Mouse (Mus musculus): ENCODE results near the gene Fem1b. TPM values are rescaled to one million over a fixed set of nuclear protein-coding genes. Genes with fewer than 3 reads are reported as not detected.
A peak's percentile ranks its signal among the peaks of the same experiment; 100 is the strongest.

The Fem1b gene
- polyA plus RNA-seq, 1 experiment from 2014 or later, result 35.2 TPM

- H3K36me3 ChIP-seq (replicated peaks), result peaks cover 38% of the 10 kb centered on the region
- no peak overlapping the region for H3K4me3 ChIP-seq
- H3K27me3 ChIP-seq (ENCODE audit: poor library complexity, severe bottlenecking), result no peaks in the 10 kb centered on the region
- no peaks in the 10 kb centered on the region for H3K4me1 ChIP-seq
- 92% methylated on average over 12 of the region's 12 CpGs for WGBS
- no peaks in the 10 kb centered on the region for H3K9me3 ChIP-seq
- DNase-seq (ENCODE audit: extremely low spot score, low spot score), result no peak
- no peak overlapping the region for H3K27ac ChIP-seq
These were observed 21.9 kb downstream of the Fem1b start for GRCm38 (mm10) chr9:62789856-62790255.

- Histone ChIP-seq H3K9me3 (no peaks in the 10 kb centered on the region), H3K4me3 (no peak overlapping the region), H3K36me3 (replicated peaks) (peaks cover 8% of the 10 kb centered on the region), H3K4me1 (peaks cover 24% of the 10 kb centered on the region), H3K27ac (no peak overlapping the region), H3K27me3 (ENCODE audit: poor library complexity, severe bottlenecking) (no peaks in the 10 kb centered on the region)
- no peak for DNase-seq (ENCODE audit: extremely low spot score, low spot score)
- WGBS, result 78% methylated on average over 5 of the region's 5 CpGs
These were observed 25.0 kb downstream of the Fem1b start for GRCm38 (mm10) chr9:62786721-62787120.

DNA sequence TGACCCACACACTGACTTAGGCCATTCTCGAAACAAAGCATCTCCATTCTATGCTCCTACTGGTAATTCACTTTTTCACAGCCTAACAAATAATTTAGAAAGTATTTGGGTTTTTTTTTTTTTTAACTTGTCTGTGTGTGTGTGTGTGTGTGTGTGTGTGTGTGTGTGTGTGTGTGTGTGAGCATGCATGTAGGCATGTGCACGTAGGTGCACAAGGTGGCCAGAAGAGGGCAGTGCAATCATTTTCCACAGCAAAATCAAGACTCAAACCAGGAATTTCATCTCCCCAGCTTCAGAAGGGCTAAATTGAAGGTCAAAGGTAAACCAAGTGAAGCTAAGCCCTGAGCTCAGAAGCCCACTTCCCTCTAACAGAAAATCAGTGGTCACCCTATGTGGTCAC, 27.5 kb downstream of the Fem1b start:
- 85% methylated on average over 2 of the region's 2 CpGs for WGBS
- H3K27ac ChIP-seq, result peak overlapping the region; percentile 61; the same call in 1 of the 2 replicates
- H3K4me1 ChIP-seq, result peaks cover 27% of the 10 kb centered on the region
- DNase-seq (ENCODE audit: extremely low spot score, low spot score), result no peak
- H3K36me3 ChIP-seq (replicated peaks), result no peaks in the 10 kb centered on the region
- H3K4me3 ChIP-seq, result no peak overlapping the region
- no peaks in the 10 kb centered on the region for H3K27me3 ChIP-seq (ENCODE audit: poor library complexity, severe bottlenecking)
- H3K9me3 ChIP-seq, result no peaks in the 10 kb centered on the region

- peaks cover 27% of the 10 kb centered on the region for H3K4me1 ChIP-seq
- H3K4me3 ChIP-seq, result peak overlapping the region; percentile 22; the same call in 1 of the 2 replicates
- H3K36me3 ChIP-seq (replicated peaks), result no peaks in the 10 kb centered on the region
- 38% methylated on average over 16 of the region's 16 CpGs for WGBS
- H3K9me3 ChIP-seq, result no peaks in the 10 kb centered on the region
- DNase-seq (ENCODE audit: extremely low spot score, low spot score), result peak; percentile 44
- no peaks in the 10 kb centered on the region for H3K27me3 ChIP-seq (ENCODE audit: poor library complexity, severe bottlenecking)
- peak overlapping the region; percentile 61 for H3K27ac ChIP-seq
These were observed 28.6 kb downstream of the Fem1b start for GRCm38 (mm10) chr9:62782976-62783781.

GRCm38 (mm10) chr9:62781965-62782364, 29.8 kb downstream of the Fem1b start:
- Histone ChIP-seq H3K27me3 (ENCODE audit: poor library complexity, severe bottlenecking) (no peaks in the 10 kb centered on the region), H3K4me1 (peaks cover 31% of the 10 kb centered on the region), H3K4me3 (no peak overlapping the region), H3K36me3 (replicated peaks) (no peaks in the 10 kb centered on the region), H3K27ac (no peak overlapping the region), H3K9me3 (no peaks in the 10 kb centered on the region)
- WGBS, result 77% methylated on average over 3 of the region's 3 CpGs
- DNase-seq (ENCODE audit: extremely low spot score, low spot score), result no peak

- no peak overlapping the region for H3K27ac ChIP-seq
- WGBS, result 92% methylated on average over 9 of the region's 9 CpGs
- no peak overlapping the region for H3K4me3 ChIP-seq
- H3K4me1 ChIP-seq, result peaks cover 30% of the 10 kb centered on the region
- no peak for DNase-seq (ENCODE audit: extremely low spot score, low spot score)
- H3K36me3 ChIP-seq (replicated peaks), result no peaks in the 10 kb centered on the region
- no peaks in the 10 kb centered on the region for H3K27me3 ChIP-seq (ENCODE audit: poor library complexity, severe bottlenecking)
- no peaks in the 10 kb centered on the region for H3K9me3 ChIP-seq
These were observed 33.0 kb downstream of the Fem1b start for GRCm38 (mm10) chr9:62778721-62779120.

- DNase-seq (ENCODE audit: extremely low spot score, low spot score), result peak; percentile 69
- WGBS, result 9% methylated on average over 5 of the region's 5 CpGs
- no peaks in the 10 kb centered on the region for H3K27me3 ChIP-seq (ENCODE audit: poor library complexity, severe bottlenecking)
- no peak overlapping the region for H3K4me3 ChIP-seq
- peaks cover 18% of the 10 kb centered on the region for H3K4me1 ChIP-seq
- H3K9me3 ChIP-seq, result no peaks in the 10 kb centered on the region
- H3K36me3 ChIP-seq (replicated peaks), result no peaks in the 10 kb centered on the region
- no peak overlapping the region for H3K27ac ChIP-seq
These were observed 34.3 kb downstream of the Fem1b start for GRCm38 (mm10) chr9:62777461-62777860.

DNA sequence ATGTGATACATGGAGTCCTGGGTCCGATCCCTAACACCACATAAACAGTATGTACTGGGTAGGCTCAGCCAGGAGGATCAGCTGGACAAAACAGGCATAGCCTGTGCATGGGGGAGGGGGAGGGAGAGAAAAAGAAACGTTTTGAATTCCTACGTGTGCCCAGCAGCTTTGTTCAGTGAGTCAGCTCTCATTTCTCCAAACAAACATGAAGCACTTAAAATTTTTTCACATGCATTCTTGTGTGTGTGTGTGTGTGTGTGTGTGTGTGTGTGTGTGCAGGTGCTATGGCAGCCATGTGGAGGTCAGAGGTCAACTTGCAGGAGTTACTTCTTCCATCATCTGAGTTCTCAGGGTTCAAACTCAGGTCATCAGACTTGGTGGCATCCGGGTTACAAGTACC, 36.3 kb downstream of the Fem1b start:
- WGBS, result 66% methylated on average over 4 of the region's 4 CpGs
- Histone ChIP-seq H3K9me3 (no peaks in the 10 kb centered on the region), H3K4me3 (no peak overlapping the region), H3K36me3 (replicated peaks) (no peaks in the 10 kb centered on the region), H3K27me3 (ENCODE audit: poor library complexity, severe bottlenecking) (no peaks in the 10 kb centered on the region), H3K27ac (no peak overlapping the region), H3K4me1 (peaks cover 7% of the 10 kb centered on the region; the same call in 1 of the 2 replicates)
- no peak for DNase-seq (ENCODE audit: extremely low spot score, low spot score)

DNA sequence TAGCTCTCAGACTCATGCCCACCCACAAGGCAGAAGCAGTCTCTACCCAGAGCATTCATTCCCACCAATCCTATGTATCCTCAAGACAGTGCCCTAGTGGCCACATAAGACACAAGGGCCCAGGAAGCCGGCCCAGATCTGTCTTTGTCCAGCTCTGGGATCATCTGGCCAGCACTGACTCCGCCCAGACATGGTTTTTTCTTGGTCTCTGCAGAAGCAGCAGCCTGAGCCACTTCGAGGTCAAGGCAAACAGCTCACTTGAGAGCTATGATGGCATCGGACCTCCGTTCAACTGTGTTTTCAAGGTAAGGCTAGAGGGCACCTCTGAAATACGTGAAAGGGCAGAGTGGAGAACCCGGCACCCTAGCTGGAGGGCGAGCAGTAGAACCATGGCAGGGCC, 39.0 kb downstream of the Fem1b start:
- no peak for DNase-seq (ENCODE audit: extremely low spot score, low spot score)
- Histone ChIP-seq H3K27ac (peak overlapping the region; percentile 15; the same call in 1 of the 2 replicates), H3K4me1 (peaks cover 7% of the 10 kb centered on the region; the same call in 1 of the 2 replicates), H3K9me3 (no peaks in the 10 kb centered on the region), H3K36me3 (replicated peaks) (no peaks in the 10 kb centered on the region), H3K4me3 (no peak overlapping the region), H3K27me3 (ENCODE audit: poor library complexity, severe bottlenecking) (no peaks in the 10 kb centered on the region)
- 85% methylated on average over 8 of the region's 8 CpGs for WGBS

- H3K4me3 ChIP-seq, result no peak overlapping the region
- no peak overlapping the region for H3K27ac ChIP-seq
- H3K9me3 ChIP-seq, result no peaks in the 10 kb centered on the region
- H3K27me3 ChIP-seq (ENCODE audit: poor library complexity, severe bottlenecking), result peaks cover 7% of the 10 kb centered on the region; the same call in 1 of the 2 replicates
- H3K4me1 ChIP-seq, result peaks cover 5% of the 10 kb centered on the region
- DNase-seq (ENCODE audit: extremely low spot score, low spot score), result no peak
- H3K36me3 ChIP-seq (replicated peaks), result no peaks in the 10 kb centered on the region
- WGBS, result 83% methylated on average over 5 of the region's 5 CpGs
These were observed 43.4 kb downstream of the Fem1b start for GRCm38 (mm10) chr9:62768361-62768760.

DNA sequence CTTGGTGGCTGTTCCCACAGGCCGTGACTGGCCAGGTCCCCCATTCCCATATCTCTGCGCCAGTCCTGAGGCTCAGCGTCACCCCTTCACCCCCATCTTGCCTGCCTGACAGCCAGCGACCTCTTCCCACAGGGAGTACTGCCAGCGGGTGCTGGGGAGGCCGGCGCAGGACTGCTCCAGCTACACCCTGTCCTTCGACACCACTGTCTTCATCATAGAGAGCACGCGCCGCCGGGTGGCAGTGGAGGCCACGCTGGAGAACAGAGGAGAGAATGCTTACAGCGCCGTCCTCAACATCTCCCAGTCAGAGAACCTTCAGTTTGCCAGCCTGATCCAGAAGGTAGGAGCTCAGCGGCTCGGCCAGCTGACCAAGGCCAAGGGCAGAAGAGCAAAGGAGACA, 44.3 kb downstream of the Fem1b start:
- H3K27ac ChIP-seq, result peak overlapping the region; percentile 9; the same call in 1 of the 2 replicates
- DNase-seq (ENCODE audit: extremely low spot score, low spot score), result no peak
- H3K9me3 ChIP-seq, result no peaks in the 10 kb centered on the region
- H3K27me3 ChIP-seq (ENCODE audit: poor library complexity, severe bottlenecking), result peaks cover 7% of the 10 kb centered on the region
- H3K36me3 ChIP-seq (replicated peaks), result no peaks in the 10 kb centered on the region
- no peak overlapping the region for H3K4me3 ChIP-seq
- peaks cover 7% of the 10 kb centered on the region for H3K4me1 ChIP-seq
- WGBS, result 80% methylated on average over 17 of the region's 17 CpGs

GRCm38 (mm10) chr9:62765346-62765745, 46.4 kb downstream of the Fem1b start:
- DNase-seq (ENCODE audit: extremely low spot score, low spot score), result no peak
- Histone ChIP-seq H3K27ac (no peak overlapping the region), H3K4me1 (peaks cover 7% of the 10 kb centered on the region), H3K36me3 (replicated peaks) (no peaks in the 10 kb centered on the region), H3K9me3 (no peaks in the 10 kb centered on the region), H3K27me3 (ENCODE audit: poor library complexity, severe bottlenecking) (peaks cover 13% of the 10 kb centered on the region), H3K4me3 (no peak overlapping the region)
- WGBS, result 79% methylated on average over 4 of the region's 4 CpGs

DNA sequence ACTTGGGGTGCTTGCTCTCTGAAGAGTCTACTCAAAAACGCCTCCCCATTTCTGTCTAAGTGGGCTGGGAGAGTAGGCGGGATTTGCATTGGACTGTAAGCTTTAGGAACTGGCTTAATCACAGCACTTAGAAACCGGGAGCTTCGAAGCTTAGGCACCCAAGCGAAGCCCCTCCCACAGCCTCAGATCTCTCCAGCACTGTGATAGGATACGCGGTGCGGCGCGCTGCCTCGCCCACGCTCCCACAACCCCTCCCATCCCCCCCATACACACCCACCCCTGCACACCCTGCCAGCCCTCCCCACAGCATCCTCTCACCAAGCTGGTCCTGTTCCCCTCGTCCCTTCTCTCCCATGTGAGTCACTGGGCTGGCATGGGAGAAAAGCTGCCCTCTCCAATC, 48.3 kb downstream of the Fem1b start:
- DNase-seq (ENCODE audit: extremely low spot score, low spot score), result no peak
- H3K4me3 ChIP-seq, result peak overlapping the region; percentile 19; the same call in 1 of the 2 replicates
- H3K27ac ChIP-seq, result no peak overlapping the region
- H3K27me3 ChIP-seq (ENCODE audit: poor library complexity, severe bottlenecking), result peaks cover 13% of the 10 kb centered on the region
- 13% methylated on average over 13 of the region's 13 CpGs for WGBS
- H3K9me3 ChIP-seq, result no peaks in the 10 kb centered on the region
- peaks cover 7% of the 10 kb centered on the region for H3K4me1 ChIP-seq
- H3K36me3 ChIP-seq (replicated peaks), result no peaks in the 10 kb centered on the region
